Mouse (Mus musculus) liver, postnatal 0 days (tissue): Measurements from ENCODE around the gene Tjp3.

Source experiments
- CTCF ChIP-seq: sonication (generic); IDR thresholded peaks from 2 replicates; pipeline ENCODE4 v1.5.1; 2016; ENCODE audit warnings: antibody characterized with exemption, low read depth
- EP300 ChIP-seq: IDR thresholded peaks from 2 replicates; pipeline ENCODE4 v1.6.1; 2016; ENCODE audit warnings: antibody characterized with exemption, low read depth, mild to moderate bottlenecking

DNA sequence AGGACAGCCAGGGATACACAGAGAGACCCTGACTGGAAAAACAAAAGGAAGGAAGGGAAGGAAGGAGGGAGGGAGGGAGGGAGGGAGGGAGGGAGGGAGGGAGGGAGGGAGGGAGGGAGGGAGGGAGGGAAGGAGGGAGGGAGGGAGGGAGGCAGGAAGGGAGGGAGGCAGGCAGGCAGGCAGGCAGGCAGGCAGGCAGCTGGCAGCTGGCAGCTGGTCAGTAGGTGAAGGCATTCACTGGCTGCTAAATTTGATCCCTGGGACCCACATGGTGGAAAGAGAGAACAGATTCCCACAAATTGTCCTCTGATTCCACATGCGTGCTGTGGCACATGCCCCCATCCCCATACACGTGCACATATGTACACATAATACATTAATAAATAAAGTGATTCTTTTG lies 52.8 kb downstream of the Tjp3 start:
- TF ChIP-seq CTCF (no peak), EP300 (no peak)
